Mouse (Mus musculus) mesoderm, embryonic 11.5 days (tissue): ENCODE data around the gene Dlg2.

ENCODE experiments used
- DNase-seq: peaks from one replicate; pipeline ENCODE4 v3.0.0-alpha.2; 2012; ENCODE audit warnings: low read depth, low spot score

The Dlg2 gene

GRCm38 (mm10) chr7:92371638-92372037 is 1895.2 kb downstream of the Dlg2 start:
- DNase-seq, result no peak

- no peak for DNase-seq
These were observed 1897.4 kb downstream of the Dlg2 start for GRCm38 (mm10) chr7:92373863-92374357.

GRCm38 (mm10) chr7:92383913-92384484 is 1907.5 kb downstream of the Dlg2 start:
- no peak for DNase-seq

DNA sequence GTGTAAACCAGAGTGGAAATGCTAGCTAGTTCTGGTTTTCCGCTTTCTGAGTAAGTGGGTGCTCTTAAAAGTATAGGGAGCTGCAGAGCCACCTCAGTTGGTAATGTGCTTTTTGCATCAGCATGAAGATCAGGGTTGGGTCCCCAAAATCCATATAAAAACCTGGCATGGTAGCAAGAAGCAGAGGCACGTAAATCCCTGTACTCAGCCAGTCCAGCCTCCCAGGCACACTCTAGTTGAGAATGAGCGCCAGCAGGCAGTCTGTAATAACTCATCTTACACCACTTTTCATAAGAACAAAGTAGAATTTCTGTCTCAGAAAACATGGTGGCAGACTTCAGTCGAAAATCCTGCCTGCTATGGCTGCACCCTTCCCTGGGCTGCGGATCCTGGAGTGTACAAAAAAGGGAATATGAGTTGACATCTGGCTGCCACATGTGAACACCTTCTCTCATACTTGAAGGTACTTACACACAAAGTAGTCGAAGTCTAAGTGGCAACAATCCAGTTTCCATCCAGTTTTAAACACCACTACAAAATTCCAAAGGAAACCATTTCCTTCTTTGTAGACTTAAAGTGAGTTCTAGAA is 1915.7 kb downstream of the Dlg2 start:
- peak; percentile 53 for DNase-seq

DNA sequence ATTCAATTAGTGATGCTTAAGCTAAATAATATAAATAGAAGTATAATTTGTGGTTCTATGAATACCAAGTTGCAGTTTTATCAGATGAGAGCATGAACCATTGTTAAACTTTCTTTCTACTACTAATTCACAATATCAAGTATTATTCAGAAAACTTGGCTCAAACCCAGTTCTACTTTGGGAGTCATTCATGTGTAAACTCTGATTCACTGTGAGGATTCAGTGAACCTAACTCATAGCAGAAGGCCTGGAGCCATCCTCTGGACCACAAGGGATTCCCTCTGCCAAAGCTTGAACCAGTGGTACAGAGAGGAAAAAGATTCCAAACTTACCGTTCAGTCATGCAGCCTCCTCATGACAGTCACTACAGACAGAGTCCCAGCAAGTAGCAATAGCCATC is 1920.3 kb downstream of the Dlg2 start:
- DNase-seq, result no peak

DNA sequence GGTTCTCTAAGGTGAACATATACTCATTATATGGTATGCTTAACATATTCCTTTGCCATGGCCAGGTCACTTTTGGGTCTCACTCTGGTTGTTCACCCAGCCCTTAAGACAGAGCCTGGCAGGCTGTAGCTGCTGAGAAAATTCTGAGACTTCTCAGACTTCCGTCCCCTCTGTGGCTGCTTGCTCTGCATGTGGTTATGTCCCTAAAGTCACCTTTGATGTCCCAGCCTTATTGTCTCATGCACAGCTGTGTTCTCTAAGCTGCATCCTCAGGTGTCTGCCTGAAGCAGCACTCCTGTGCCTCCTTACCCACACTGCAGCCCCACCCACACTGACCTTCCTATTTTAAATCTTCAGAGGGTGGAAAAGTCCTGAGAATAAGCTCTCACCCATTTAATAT is 1922.4 kb downstream of the Dlg2 start:
- no peak for DNase-seq

DNA sequence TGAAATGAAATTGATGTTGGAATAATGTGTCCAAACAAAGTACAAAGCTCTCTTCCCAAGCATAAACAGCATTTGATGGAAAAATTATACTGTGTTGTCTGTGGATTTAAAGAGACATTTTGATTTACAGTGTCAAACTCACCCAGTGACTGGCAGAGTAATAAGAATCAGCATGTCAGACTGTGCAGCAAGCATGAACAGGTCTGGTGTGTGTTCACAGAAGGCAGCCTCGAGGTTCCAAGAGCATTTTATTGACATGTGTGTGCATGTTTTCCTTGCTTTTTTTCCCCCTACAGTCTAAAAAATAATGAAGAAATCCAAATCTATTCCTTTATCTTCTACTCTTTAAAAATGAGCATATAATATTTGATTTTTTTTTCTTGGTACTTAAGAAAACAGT is 1924.1 kb downstream of the Dlg2 start:
- DNase-seq, result no peak

GRCm38 (mm10) chr7:92401001-92401688 is 1924.7 kb downstream of the Dlg2 start:
- DNase-seq, result no peak

DNA sequence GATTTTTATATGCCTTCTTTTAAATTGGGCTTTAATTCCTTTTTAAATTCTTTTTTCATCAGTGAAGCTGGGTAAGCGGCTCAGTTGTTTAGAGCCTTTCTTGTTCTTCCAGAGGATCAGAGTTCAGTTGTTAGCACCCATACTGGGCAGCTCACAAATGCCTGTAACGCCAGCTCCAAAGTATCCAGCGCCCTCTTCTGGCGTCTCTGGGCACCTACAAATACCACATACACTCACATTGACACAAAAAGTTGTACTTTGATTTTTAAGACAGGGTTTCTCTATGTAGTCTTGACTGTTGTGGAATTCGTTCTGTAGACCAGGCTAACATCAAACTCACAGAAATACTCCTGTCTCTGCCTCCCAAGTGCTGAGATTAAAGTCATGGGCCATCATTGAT is 1932.0 kb downstream of the Dlg2 start:
- DNase-seq, result no peak

GRCm38 (mm10) chr7:92420474-92420873 is 1944.0 kb downstream of the Dlg2 start:
- DNase-seq, result no peak

DNA sequence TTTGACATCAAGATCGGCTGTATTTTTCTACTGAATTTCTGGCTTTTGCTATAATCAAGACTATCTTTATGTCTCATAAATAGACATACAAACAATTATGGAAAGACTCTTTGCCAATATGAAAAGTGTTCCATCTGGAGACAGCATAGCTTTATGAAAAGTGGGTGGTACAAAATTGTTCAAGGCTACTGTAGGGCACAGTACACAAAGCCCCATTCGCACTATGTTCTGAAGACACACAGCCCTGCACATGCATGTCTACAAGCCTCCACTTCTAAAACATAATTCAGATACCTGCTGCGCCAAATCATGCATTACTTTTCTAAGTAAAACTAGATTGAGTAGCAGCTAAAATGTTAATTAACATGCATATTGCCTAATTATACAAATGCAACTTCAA is 1946.5 kb downstream of the Dlg2 start:
- DNase-seq, result no peak

DNA sequence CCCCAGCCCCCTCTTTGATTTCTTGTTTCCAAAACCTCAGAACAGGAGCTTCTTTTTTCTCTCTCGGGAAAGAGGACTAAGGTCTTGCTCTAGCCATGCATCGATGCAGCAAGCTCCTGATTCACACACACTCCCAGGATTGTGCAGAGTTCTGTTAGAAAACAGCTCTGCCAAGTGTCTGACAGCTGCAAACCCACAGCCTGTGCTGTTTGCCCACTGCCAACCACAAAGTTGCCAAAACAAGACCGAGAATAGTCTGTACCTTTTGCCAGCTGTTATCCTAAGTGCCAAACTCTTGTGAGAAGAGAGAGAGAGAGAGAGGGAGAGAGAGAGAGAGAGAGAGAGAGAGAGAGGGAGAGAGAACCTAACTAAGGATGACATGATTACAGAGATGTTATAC is 1948.2 kb downstream of the Dlg2 start:
- no peak for DNase-seq

GRCm38 (mm10) chr7:92427280-92427679 is 1950.8 kb downstream of the Dlg2 start:
- no peak for DNase-seq

DNA sequence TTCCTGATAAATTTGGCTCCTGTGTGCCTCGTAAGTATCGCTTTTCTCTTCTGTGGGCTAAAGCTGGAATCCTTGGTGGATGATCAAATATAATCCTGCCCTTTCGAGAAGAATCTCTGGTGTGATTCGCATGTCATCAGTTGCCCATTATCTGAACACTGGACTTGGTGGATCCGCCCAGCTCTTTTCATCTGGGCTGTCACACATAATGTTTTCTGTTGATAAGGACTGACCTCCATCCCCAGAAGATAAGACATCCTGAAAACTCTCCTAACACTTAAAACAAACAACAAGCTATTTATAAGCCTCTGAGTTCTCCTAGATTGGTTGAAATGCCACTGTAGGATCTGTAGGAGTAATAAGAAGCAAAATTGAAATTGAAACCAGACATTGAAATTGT is 1952.2 kb downstream of the Dlg2 start:
- DNase-seq, result no peak

GRCm38 (mm10) chr7:92430254-92430653 is 1953.8 kb downstream of the Dlg2 start:
- DNase-seq, result no peak

- DNase-seq, result no peak
These were observed 1960.7 kb downstream of the Dlg2 start for GRCm38 (mm10) chr7:92437168-92437567.

- DNase-seq, result no peak
These were observed 1963.3 kb downstream of the Dlg2 start for GRCm38 (mm10) chr7:92439503-92440487.

- DNase-seq, result no peak
These were observed 1965.1 kb downstream of the Dlg2 start for GRCm38 (mm10) chr7:92441611-92442010.

GRCm38 (mm10) chr7:92442082-92442481 is 1965.6 kb downstream of the Dlg2 start:
- DNase-seq, result no peak

- no peak for DNase-seq
These were observed 1971.5 kb downstream of the Dlg2 start for GRCm38 (mm10) chr7:92447938-92448337.

DNA sequence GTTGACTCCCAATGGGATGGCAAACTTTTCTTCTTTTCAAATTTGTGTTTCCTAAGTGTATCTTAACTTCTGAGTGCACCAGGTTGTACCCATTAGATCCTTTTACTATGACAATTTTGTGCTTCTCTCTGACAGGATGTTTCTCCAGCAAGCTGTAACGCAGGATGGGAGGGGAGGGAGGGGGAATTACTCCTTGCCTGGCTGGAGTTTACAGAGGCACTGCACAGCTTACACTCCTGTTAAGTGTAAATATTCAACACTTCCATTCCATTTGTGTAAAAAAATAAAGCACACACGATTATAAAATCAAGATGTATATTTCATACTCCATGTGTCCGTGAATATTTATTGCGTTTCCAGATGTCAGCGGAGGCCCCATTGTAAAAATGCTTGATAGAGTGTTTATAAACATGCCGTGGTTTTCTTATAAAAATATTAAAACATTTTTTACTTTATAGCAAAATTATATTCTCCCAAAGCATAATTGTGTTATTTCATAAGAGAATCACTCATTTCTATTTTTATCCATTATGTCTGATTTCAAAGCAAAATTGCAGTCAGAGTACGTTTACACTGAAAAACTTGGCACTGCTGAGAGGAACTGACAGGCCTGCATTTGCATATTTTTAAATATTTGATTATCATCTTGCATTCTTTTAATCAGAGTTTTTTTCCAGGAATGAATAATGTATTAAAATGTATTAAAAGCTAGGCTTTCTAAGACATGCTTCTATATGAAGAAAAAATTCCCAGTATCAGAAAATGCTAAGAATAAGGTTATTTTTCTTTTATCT is 1972.5 kb downstream of the Dlg2 start:
- DNase-seq, result no peak
